Mouse (Mus musculus) left cerebral cortex, adult 11 months (tissue): ENCODE results near the gene Dscaml1.
A peak's percentile ranks its signal among the peaks of the same experiment; 100 is the strongest.

Experiments
- DNase-seq: peaks from one replicate; pipeline ENCODE4 v3.0.0; 2022; ENCODE audit warnings: low spot score

Gene Dscaml1

GRCm38 (mm10) chr9:45412287-45412686, 14.1 kb upstream of the Dscaml1 start:
- peak; percentile 77 for DNase-seq

- DNase-seq = no peak
Observed at GRCm38 (mm10) chr9:45412700-45413477, 13.5 kb upstream of the Dscaml1 start.

GRCm38 (mm10) chr9:45413478-45414140, 12.8 kb upstream of the Dscaml1 start:
- DNase-seq = no peak

- DNase-seq = no peak
Observed at GRCm38 (mm10) chr9:45415912-45416311, 10.5 kb upstream of the Dscaml1 start.

- no peak for DNase-seq
Observed at GRCm38 (mm10) chr9:45417245-45417644, 9.2 kb upstream of the Dscaml1 start.

GRCm38 (mm10) chr9:45418252-45418651, 8.2 kb upstream of the Dscaml1 start:
- no peak for DNase-seq

GRCm38 (mm10) chr9:45421209-45421608, 5.2 kb upstream of the Dscaml1 start:
- DNase-seq = no peak

- DNase-seq = no peak
Observed at GRCm38 (mm10) chr9:45422761-45423298, 3.6 kb upstream of the Dscaml1 start.

GRCm38 (mm10) chr9:45429392-45429791, 3.0 kb downstream of the Dscaml1 start:
- DNase-seq = no peak

- no peak for DNase-seq
Observed at GRCm38 (mm10) chr9:45429951-45430697, 3.7 kb downstream of the Dscaml1 start.

GRCm38 (mm10) chr9:45430698-45430959, 4.2 kb downstream of the Dscaml1 start:
- DNase-seq = no peak

GRCm38 (mm10) chr9:45431150-45431549, 4.7 kb downstream of the Dscaml1 start:
- DNase-seq = no peak

- DNase-seq = no peak
Observed at GRCm38 (mm10) chr9:45432639-45433038, 6.2 kb downstream of the Dscaml1 start.

- DNase-seq = no peak
Observed at GRCm38 (mm10) chr9:45433119-45433518, 6.7 kb downstream of the Dscaml1 start.

GRCm38 (mm10) chr9:45434171-45434570, 7.7 kb downstream of the Dscaml1 start:
- DNase-seq = no peak

GRCm38 (mm10) chr9:45439025-45439424, 12.6 kb downstream of the Dscaml1 start:
- DNase-seq = no peak

- DNase-seq = no peak
Observed at GRCm38 (mm10) chr9:45440083-45440784, 13.8 kb downstream of the Dscaml1 start.

GRCm38 (mm10) chr9:45444251-45444798, 17.9 kb downstream of the Dscaml1 start:
- no peak for DNase-seq

- DNase-seq = no peak
Observed at GRCm38 (mm10) chr9:45449658-45450057, 23.2 kb downstream of the Dscaml1 start.

- no peak for DNase-seq
Observed at GRCm38 (mm10) chr9:45451346-45451745, 24.9 kb downstream of the Dscaml1 start.

- DNase-seq = no peak
Observed at GRCm38 (mm10) chr9:45454032-45454431, 27.6 kb downstream of the Dscaml1 start.
